8 mouse cellular contexts compared by ENCODE assay signal in genomic region chr3:78958781-78959180, GRCm38 (mm10).
DNase-seq lines count a peak whose midpoint lies in the region; ATAC-seq and TF ChIP-seq lines count a peak whose summit lies in the region.
"Had no signal": no experiment of that assay in that cellular context is flagged by ENCODE, and none has a peak within 500 bp of the region (broad histone marks: within the 10 kb centered on the region; RNA-seq: fewer than 3 reads in every experiment).

No protein-coding gene starts in this region.

- DNase-seq in neural tube, embryonic 11.5 days (ENCODE audit: low spot score), result peak; percentile 56
- DNase-seq in neural tube, embryonic 10.5 days (ENCODE audit: extremely low spot score, low spot score), result no peak
- DNase-seq in R1 (ENCODE audit: low read depth, low spot score), result peak; percentile 61
- DNase-seq in embryo, embryonic 10.5 days (ENCODE audit: low spot score), result peak; percentile 76
- no peak for DNase-seq in lung, adult 2 months
- peak; percentile 53 to 56 for DNase-seq in right cerebral cortex, postnatal 10 days (ENCODE audit: low spot score in 2 of 2)

- H3K27me3 ChIP-seq in neural tube, embryonic 11.5 days (ENCODE audit: control insufficient read depth, insufficient read depth, low read length), result no peaks in the 10 kb centered on the region
- H3K27me3 ChIP-seq in intestine, embryonic 15.5 days (replicated peaks), result no peaks in the 10 kb centered on the region

- no peaks in the 10 kb centered on the region for H3K36me3 ChIP-seq in neural tube, embryonic 11.5 days (ENCODE audit: control insufficient read depth, insufficient read depth, low read length)
- H3K36me3 ChIP-seq in intestine, embryonic 15.5 days, result no peaks in the 10 kb centered on the region

- 27% methylated on average over 1 of the region's 1 CpGs for WGBS in neural tube, embryonic 11.5 days
- 20% methylated on average over 1 of the region's 1 CpGs for WGBS in intestine, embryonic 15.5 days
- WGBS in lung, adult 2 months, result 15% methylated on average over 1 of the region's 1 CpGs

- peak; percentile 61 for ATAC-seq in neural tube, embryonic 11.5 days (ENCODE audit: insufficient read depth, low FRiP score, low TSS enrichment)
- ATAC-seq in intestine, embryonic 15.5 days, result peak; percentile 69; the same call in 1 of the 2 replicates

- no peak overlapping the region for H3K27ac ChIP-seq in neural tube, embryonic 11.5 days (ENCODE audit: low read depth, low read length)
- H3K27ac ChIP-seq in intestine, embryonic 15.5 days, result no peak overlapping the region
- H3K27ac ChIP-seq: macrophage had no signal

- no peaks in the 10 kb centered on the region for H3K9me3 ChIP-seq in neural tube, embryonic 11.5 days (ENCODE audit: control insufficient read depth, low read length)
- no peaks in the 10 kb centered on the region for H3K9me3 ChIP-seq in intestine, embryonic 15.5 days

- no peak for TF ChIP-seq POLR2A in lung, adult 2 months (IDR thresholded peaks at IDR 0.05; ENCODE audit: borderline replicate concordance, extremely low read depth, low read depth, low read length)

- no peaks in the 10 kb centered on the region for H3K4me1 ChIP-seq in neural tube, embryonic 11.5 days (ENCODE audit: control insufficient read depth, insufficient read depth, low read length)
- H3K4me1 ChIP-seq in intestine, embryonic 15.5 days (replicated peaks), result no peaks in the 10 kb centered on the region
- H3K4me1 ChIP-seq in lung, adult 2 months (ENCODE audit: control insufficient read depth, insufficient read depth, low read length), result no peaks in the 10 kb centered on the region

- H3K4me2 ChIP-seq in neural tube, embryonic 11.5 days (ENCODE audit: low read depth), result no peak overlapping the region
- no peak overlapping the region for H3K4me2 ChIP-seq in intestine, embryonic 15.5 days (replicated peaks)

- TF ChIP-seq CTCF in lung, adult 2 months (IDR thresholded peaks at IDR 0.05; ENCODE audit: insufficient read depth, low read length), result peak; percentile 54; the same call in 1 of the 2 replicates

- no peak overlapping the region for H3K9ac ChIP-seq in neural tube, embryonic 11.5 days (ENCODE audit: low read length)
- no peak overlapping the region for H3K9ac ChIP-seq in intestine, embryonic 15.5 days

- no peak overlapping the region for H3K4me3 ChIP-seq in neural tube, embryonic 11.5 days (ENCODE audit: low read depth, low read length)
- no peak overlapping the region for H3K4me3 ChIP-seq in intestine, embryonic 15.5 days (replicated peaks)
- H3K4me3 ChIP-seq in lung, adult 2 months (replicated peaks; ENCODE audit: extremely low read depth, low read depth, low read length), result no peak overlapping the region

Comparison
In these comparisons a context has a peak if more than half of its experiments do, and no peak if none do; other contexts are left out.
1. DNase-seq: peak in neural tube, embryonic 11.5 days (single experiment), R1 (single experiment), embryo, embryonic 10.5 days (single experiment) and right cerebral cortex, postnatal 10 days (2 of 2); none in neural tube, embryonic 10.5 days (single experiment) and lung, adult 2 months (single experiment).